Mouse (Mus musculus): ENCODE data around the gene Gm37240. TPM values are rescaled to one million over a fixed set of nuclear protein-coding genes. Genes with fewer than 3 reads are reported as not detected.

The Gm37240 gene
- total RNA-seq, 1 experiment from 2014 or later = not detected

DNA sequence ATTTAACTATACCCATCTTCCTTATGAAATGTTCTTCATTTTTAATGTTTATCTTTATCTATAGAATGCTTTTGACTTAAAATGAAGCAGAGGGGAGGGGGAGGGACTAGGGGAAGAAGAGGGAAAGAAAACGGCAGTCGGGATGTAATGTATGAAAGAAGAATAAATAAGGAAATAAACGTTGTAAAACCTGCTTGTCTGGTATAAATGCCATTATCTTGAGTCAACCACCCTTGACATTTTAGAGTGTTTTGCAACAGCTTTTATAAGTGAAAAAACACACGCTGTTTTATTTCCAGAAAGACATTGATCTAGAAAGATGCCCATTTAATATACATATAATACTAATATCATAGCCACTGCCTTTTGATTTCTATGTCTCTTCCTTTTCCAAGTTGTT, 469.7 kb downstream of the Gm37240 start:
- ATAC-seq (replicated peaks; ENCODE audit: insufficient number of reproducible peaks, low FRiP score, low TSS enrichment, poor library complexity, severe bottlenecking) = no peak

DNA sequence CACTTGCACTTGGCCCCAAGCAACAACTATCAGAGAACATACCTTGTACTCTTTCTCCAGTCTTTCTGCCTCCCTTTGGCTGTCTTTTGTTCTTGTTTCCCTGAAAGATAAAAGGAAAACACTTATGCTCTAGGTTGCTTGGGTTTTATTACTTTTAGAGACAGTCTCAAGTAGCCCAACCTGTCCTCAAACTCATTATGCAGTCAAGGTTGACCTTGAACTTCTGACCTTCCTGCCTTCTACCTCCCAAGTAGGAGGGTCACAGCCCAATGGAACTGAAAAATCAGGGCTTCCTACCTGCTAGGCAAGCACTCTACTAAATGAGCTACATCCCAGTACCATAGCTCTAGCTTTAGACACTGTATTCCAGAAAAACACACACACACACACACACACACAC, 488.5 kb downstream of the Gm37240 start:
- no peak for ATAC-seq (replicated peaks; ENCODE audit: insufficient number of reproducible peaks, low FRiP score, low TSS enrichment, poor library complexity, severe bottlenecking)

DNA sequence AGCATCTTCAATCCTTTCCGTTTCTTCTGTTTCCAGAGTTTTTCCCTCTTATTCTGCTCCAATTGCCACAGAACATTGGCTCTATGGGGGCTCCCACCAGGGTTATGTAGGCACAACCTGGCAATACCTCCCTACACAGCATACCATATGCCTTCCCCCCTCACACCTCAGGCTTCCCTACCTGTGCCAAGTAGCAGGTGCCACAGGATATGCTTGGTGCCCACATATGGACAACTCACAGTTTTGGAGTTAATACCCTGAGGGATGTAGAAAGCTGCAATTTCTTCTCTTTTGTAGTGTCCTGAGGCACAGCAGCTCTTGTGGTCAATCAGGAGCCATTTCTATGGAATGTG, 488.9 kb downstream of the Gm37240 start:
- no peak for ATAC-seq (replicated peaks; ENCODE audit: insufficient number of reproducible peaks, low FRiP score, low TSS enrichment, poor library complexity, severe bottlenecking)

DNA sequence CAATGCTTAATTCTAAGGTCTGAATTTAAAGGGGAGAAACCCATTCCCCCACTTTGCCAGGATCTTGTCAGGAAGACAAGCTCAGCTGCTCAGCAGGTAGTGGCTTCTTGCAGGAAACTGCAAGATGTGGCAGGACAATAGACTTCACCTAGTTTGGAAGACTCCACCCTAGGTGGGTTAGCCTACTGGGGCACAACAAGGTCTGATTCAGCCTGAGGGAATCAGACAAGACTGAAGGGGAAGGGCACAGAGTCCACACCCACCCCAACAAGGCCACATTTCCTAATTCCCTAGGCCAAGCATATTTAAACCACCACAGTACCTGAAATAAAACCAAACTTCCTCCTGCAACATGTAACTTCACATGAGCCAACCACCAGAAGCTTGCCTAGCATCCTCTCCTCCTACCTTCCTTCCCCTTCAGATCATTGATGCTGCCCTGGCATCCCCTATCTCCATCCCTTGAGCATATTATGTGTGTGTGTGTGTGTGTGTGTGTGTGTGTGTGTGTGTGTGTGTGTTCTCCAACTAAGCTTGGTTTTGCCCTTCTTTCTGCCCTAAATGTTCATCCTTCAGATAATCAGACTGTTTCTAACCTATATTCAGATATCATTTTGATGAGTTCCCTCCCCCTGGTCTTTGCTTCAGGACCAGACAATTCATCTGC, 489.4 kb downstream of the Gm37240 start:
- no peak for ATAC-seq (replicated peaks; ENCODE audit: insufficient number of reproducible peaks, low FRiP score, low TSS enrichment, poor library complexity, severe bottlenecking)

DNA sequence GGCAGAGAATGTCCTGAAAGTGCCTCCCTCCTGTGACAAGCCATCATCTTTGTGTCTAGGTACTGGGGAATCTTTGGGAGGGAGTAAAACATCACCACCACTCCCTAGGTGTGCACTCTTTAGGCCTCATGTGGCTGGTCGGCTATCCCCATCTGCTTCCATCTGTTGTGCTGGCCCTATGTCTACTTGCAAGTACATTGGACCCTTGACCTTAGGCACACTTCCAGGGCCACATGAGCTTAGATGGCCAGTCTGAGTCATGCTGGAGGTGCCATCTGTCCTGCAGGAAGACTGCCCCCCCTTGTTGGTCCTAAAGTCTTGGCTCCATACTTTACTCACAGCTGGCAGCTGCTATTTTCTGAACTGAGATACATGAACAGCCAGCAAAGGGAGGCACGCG, 493.9 kb downstream of the Gm37240 start:
- no peak for ATAC-seq (replicated peaks; ENCODE audit: insufficient number of reproducible peaks, low FRiP score, low TSS enrichment, poor library complexity, severe bottlenecking)

DNA sequence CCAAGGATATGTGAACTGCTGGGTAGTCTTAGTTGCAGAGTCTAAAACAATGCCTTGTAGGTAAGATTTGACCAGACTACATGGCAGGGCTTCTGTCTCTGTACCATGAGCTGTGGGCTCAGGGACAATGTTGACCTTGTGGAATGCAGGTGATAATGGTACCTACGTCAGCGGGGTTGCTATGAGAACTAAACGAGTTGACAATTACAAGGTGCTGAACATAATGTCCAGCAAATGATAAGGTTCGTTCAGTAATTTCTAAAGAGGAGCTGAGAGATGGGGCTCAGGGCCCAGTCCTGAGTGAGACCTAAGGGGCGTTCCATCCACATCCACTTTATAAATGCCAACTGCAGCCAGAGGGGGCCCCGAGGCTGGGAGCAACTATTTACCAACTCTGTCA, 495.6 kb downstream of the Gm37240 start:
- ATAC-seq (replicated peaks; ENCODE audit: insufficient number of reproducible peaks, low FRiP score, low TSS enrichment, poor library complexity, severe bottlenecking) = no peak

DNA sequence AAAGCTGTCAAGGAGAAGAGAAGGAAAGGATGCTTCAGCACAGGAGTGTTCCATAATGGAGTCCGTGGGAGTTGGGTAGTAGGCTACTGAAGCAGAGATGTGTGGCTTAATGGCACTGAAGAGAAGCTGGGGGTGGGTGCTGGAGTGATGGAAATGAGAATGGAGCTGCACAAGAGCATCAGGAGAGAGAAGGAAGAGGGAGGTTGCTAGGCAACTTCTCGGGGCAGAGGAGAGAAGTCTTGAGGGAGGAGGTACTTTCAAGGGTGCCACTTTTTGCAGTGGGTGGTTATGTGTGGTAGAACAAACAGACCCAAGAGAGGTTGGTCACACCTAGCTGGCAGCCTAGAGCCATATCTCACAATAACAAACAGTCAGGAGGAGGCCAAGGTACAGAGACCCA, 496.2 kb downstream of the Gm37240 start:
- no peak for ATAC-seq (replicated peaks; ENCODE audit: insufficient number of reproducible peaks, low FRiP score, low TSS enrichment, poor library complexity, severe bottlenecking)

DNA sequence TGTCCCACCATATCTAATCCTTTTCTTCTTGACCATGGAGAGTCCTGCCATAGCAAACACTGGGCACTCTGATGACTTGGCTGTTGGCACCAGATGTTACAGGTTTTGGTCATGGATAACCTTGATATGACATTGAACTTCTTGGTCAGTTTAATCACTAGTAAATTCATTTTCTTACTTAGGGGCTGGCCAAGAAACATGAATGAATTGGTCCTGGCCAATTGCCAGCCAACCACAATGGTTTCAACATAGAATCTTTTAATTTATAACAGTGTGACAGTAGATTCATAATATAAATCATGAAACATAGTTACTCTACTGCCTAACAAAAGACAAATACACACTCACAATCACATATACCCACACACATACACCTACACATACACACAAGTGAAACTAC, 501.9 kb downstream of the Gm37240 start:
- no peak for ATAC-seq (replicated peaks; ENCODE audit: insufficient number of reproducible peaks, low FRiP score, low TSS enrichment, poor library complexity, severe bottlenecking)

DNA sequence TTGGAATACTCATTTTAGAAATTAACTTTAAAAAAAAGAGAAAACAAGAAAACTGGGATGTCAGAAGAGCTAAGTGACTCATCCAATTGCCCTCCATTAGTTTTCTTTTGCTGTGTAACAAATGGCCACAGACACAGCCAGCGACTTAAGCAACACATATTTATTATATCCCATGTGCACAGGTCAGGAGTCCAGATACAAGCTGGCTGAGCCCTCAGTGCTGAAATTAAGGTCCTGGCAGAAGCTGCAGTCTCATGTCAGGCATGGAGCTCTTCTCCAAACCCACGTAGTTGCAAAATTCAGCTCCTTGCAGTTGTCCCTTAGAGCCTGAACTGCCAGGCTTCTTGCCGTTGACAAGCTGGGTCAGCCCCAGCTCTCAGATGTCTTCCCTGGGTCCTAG, 504.0 kb downstream of the Gm37240 start:
- ATAC-seq (replicated peaks; ENCODE audit: insufficient number of reproducible peaks, low FRiP score, low TSS enrichment, poor library complexity, severe bottlenecking) = no peak

DNA sequence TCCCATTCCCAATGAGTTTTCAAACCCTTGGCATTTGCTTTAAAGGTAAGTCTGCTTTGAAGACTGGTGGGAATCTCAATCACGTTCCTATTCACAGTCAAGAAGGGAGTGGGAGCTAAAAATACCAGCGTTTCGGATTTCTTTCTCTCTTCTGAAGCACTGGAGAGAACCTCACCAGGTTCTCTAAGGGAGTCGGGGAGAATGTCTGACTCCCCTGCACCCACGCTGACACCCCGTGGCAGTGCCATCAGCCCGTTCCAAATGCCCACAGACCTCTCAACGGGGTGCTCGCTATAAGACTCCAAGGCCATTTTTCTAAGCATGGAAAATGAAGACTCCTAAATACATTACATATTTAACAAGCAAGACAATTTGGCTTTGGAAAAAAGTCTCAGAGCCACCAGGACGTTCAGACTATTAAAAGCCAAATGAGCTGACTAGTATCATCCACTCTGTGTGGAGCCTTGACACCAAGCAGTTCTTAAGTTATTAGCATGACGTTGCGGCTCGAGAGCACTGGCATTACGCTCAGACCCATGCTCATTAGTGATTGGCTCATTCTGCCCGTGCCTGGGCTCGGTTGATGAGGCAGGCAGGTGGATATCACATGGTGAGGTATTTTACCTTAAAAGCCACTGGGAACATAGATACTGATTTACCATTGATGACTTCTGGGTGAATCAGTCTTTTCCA, 508.5 kb downstream of the Gm37240 start:
- no peak for ATAC-seq (replicated peaks; ENCODE audit: insufficient number of reproducible peaks, low FRiP score, low TSS enrichment, poor library complexity, severe bottlenecking)

DNA sequence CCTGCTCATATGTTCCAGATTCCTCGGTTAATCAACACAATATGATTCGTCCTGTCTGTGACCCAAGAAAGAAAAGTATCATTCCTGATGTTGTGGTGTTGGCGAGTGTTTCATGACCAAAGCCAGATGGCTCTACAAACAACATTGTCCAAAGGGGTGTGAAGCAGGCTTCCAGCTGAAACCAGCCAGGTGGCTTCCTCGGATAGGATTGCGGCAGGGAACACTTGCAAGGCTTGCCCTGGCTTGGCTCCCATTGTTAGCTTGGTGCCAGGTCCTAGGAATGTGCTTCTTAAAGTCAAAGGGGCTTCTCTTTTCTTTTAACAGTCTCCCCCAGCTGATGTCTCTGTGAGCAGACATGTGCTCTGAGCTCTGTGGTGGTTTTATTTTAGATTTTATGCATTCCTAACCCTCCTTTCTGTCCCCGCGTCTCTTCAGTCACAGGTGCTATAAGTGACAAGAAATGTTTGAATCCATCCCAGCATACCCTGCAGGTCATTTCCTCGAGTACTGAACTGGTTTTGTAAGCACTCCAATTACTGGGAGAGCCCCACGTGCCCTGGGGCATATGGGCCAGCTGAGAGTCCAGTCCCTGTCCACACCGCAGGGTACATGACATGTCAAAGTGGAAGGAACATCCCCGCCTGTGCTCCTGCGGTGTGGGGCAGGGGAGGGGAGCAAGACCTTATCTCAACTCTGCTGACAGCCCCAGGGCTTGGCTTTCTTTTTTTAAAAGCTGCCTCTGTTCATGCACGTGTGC, 509.2 kb downstream of the Gm37240 start:
- no peak for ATAC-seq (replicated peaks; ENCODE audit: insufficient number of reproducible peaks, low FRiP score, low TSS enrichment, poor library complexity, severe bottlenecking)

DNA sequence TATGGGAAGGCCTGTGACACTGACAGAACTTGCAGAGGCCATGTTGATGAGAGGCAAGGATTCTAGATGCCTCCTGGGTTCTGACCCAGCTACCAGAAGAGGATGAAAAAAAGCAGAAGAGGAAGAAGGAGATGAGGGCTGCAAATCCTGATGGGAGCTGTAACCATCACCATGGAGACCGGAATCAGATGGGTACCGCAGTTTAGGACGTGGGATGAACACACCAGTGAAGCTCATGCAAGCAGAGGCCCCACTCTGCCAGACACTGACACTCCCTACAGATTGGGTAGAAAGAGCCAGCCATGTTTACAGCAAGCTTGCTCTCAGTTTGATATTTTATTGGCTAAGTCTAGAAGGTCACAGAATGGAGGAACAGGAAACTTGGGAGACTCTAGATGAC, 509.8 kb downstream of the Gm37240 start:
- no peak for ATAC-seq (replicated peaks; ENCODE audit: insufficient number of reproducible peaks, low FRiP score, low TSS enrichment, poor library complexity, severe bottlenecking)

DNA sequence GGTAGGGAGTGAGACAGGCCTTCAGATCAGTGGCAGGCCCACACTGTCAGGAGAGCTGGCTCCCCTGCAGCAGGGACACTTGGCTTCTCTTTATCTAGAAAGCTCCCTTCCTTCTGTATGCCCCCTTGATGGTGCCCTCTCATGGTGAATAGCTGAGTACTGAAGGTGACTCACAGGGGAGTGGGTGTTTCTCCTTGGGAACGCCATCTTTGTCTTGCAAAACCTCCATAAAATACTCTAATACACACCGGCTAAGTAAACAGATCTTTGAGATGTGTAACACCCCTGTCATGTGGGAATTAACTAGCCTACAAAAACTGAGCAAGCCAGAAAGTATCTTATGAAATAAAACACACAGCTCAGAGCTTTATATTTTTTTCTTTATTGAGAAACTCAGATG, 510.8 kb downstream of the Gm37240 start:
- ATAC-seq (replicated peaks; ENCODE audit: insufficient number of reproducible peaks, low FRiP score, low TSS enrichment, poor library complexity, severe bottlenecking) = no peak

DNA sequence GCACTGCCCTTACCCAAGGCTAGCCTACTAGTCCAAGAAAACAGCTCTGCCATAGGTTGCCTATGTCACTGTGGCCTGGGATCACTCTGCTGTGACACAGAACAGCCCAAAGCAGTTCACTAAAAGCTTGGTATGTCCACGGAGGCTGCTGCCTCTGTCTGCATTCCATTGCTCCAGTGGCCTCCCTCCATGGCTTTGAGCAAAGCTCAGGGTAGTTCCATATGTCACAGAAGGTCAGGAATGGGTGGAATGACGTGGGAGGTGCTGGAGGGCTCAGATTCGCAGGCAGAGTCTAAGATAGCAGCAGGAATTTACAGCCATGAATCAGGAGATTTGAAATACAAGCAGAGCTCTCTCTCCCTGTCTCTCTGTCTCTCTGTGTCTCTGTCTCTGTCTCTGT, 514.3 kb downstream of the Gm37240 start:
- ATAC-seq (replicated peaks; ENCODE audit: insufficient number of reproducible peaks, low FRiP score, low TSS enrichment, poor library complexity, severe bottlenecking) = no peak

DNA sequence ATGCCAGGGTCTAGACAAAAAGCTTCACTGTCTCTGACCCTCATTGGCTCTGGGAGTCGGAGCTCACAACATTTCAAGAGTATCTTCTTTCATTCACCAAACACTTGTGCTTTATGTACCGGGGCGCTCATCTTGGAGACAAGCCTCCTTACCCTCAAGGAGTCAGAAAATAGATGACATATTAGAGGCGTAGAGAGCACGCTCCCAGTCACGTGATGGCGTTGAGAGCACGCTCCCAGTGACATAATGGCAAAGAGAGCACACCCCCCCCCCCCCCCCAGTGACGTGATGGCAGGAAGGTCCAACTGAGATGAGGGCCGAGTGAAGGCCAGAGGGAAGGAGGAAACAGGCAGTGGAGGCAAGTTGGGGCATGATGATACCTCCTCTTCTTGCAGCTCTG, 517.5 kb downstream of the Gm37240 start:
- ATAC-seq (replicated peaks; ENCODE audit: insufficient number of reproducible peaks, low FRiP score, low TSS enrichment, poor library complexity, severe bottlenecking) = no peak

DNA sequence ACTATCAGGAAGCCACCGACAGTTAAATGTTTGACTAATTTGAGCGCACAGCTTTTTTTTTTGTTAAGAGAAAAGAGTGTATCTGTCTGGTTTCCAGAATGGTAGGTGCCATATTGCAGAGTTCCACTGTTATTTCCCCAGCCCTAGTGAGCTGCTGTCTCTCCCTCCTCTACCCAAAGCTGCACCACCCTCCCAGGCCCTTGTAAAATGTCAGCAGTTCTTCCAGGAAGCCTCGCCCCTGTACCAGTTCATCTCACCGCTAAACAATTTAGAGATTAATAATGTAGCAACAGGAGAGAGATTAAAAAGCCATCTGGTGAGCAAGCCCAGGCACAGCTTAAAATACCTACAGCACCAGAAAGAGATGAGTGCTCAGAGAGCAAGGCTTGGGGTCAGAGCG, 518.2 kb downstream of the Gm37240 start:
- no peak for ATAC-seq (replicated peaks; ENCODE audit: insufficient number of reproducible peaks, low FRiP score, low TSS enrichment, poor library complexity, severe bottlenecking)

DNA sequence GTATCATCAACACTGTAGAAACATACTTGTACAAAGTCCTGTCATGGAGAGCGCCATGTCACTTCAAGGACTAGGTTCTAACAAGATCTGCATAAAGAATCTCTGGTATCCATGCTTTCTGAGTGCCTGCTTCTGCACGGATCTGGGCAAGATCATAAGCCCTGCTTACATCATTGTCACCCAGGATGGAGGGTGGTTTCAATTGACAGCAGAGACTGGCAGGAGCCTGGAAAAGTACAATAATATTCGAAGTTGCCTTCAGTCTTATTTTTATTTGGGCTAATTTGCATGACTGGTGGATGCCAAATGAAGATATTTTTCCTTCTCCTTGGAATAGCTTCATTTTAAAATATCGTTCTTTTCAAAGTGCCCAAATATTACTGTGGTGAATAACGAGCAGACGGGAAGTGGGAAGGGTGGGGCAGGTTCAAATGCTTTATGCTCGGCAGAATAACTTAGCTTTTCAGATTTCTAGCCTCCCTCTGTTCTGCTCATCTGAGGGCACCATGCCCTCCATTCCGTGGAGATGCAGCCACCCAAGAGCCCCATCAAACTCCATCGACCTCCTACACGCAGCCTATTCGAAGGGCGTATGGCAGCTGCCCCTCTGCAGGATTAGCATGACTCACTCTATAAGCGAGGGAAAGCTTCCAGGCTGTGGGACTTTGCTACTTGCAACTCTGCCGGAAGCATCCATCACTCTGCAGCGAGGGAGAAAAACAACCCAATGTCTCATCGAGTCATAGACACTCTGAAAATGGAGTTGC, 518.8 kb downstream of the Gm37240 start:
- no peak for ATAC-seq (replicated peaks; ENCODE audit: insufficient number of reproducible peaks, low FRiP score, low TSS enrichment, poor library complexity, severe bottlenecking)

DNA sequence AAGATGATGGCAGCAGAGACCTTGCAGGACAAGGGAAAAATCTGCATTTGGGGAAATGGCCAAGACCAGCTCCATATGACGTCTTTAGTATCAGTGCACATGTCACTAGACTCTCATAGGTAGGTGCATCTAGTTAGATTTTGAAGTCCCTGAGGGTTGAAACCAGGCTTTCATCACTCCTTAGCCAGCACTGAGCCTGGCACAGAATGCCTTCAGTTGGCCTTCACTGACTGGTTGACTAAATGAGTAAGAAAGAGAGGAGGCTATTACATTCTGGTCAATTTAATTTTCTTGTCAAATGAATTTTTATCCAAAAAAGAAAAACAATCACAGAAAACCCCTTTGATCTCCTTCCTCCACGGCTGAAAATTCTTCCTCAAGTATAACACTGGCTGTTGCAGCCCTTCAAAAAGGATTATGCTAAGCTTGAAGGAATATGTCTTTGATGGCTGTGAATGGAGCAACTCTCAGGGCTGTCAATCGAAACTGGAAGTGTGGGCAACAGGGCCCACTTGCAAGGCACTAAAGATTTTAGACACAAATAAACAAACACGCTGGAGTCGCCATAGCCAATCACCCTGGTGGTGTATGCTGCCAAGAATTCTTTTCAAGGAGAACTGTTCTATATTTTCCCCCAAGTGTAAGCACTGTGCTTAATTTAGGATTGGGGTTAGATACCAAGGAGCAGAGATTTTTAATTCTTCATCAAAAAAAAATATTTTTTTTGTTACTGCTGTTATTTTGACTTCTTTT, 522.6 kb downstream of the Gm37240 start:
- ATAC-seq (replicated peaks; ENCODE audit: insufficient number of reproducible peaks, low FRiP score, low TSS enrichment, poor library complexity, severe bottlenecking) = no peak

DNA sequence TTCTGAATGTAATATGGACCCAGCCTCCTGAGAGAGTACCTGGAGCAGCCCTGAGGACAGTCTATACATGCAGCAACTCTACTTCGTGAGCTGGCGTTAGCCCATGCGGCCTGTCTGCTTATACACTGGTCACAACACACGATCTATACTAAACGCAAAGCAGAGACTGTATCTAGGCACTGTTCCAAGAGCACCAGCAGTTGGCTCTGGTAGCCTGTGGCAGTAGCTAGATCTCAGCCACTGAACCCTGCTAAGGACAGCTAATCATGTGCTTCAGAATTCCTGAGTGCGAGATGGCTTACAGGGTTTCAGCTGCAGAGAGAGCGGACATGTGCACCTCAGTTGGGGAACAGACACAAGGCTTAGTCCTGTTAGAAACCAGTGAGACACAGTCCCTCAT, 524.4 kb downstream of the Gm37240 start:
- ATAC-seq (replicated peaks; ENCODE audit: insufficient number of reproducible peaks, low FRiP score, low TSS enrichment, poor library complexity, severe bottlenecking) = no peak

Data from monocyte, adult 5-6 weeks (primary cell).